Mouse (Mus musculus): ENCODE data around the gene Lrp8. TPM values are rescaled to one million over a fixed set of nuclear protein-coding genes. Genes with fewer than 3 reads are reported as not detected.

Gene Lrp8
- total and polyA plus RNA-seq, 3 experiments, result 0.68 to 1.1 (median 1.0) TPM

DNA sequence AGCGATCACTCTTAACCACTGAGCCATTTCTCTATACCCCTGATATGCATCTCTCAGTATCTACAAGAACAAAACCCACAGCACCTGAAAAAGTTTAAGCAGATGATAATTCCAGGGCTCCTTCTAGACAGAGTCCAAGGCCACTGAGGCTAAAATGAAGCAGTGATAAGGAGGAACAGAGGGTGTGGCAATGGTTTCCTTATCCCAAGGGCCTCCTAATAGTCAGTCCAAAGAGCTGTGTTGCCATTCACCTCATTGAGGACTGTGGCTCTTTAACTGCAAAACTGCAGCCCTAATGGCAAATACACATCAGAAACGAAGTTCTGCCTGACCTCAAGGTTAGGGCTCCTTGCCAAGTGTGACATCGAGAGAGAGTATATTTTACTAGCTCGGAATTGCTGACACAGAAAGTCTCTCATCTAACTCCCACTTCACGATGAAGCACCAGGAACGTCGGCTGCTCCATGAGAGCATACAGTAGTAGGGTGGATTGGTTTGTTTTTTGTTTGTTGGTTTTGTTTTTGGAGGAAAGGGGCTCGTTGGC is 119.2 kb downstream of the Lrp8 start:
- Histone ChIP-seq H3K36me3 (ENCODE audit: control insufficient read depth, insufficient read depth, low read length) (peaks cover 14% of the 10 kb centered on the region), H3K27me3 (ENCODE audit: control insufficient read depth, insufficient read depth, low read length) (no peaks in the 10 kb centered on the region), H3K4me3 (peak overlapping the region; percentile 19; the same call in 1 of the 2 replicates), H3K79me2 (replicated peaks; ENCODE audit: control insufficient read depth, insufficient read depth, low read length) (peaks cover 2% of the 10 kb centered on the region; the same call in 1 of the 2 replicates), H3K9ac (ENCODE audit: low read depth, low read length) (peak overlapping the region; percentile 24), H3K4me1 (ENCODE audit: control insufficient read depth, insufficient read depth, low read length) (peaks cover 17% of the 10 kb centered on the region), H3K27ac (peak overlapping the region; percentile 96)
- TF ChIP-seq EP300 (IDR thresholded peaks at IDR 0.05; ENCODE audit: insufficient read depth, low read depth, low read length) (no peak), CTCF (IDR thresholded peaks at IDR 0.05) (no peak), POLR2A (IDR thresholded peaks at IDR 0.05; ENCODE audit: insufficient read depth, low read depth, low read length) (no peak)
- peak; percentile 32 to 34 for DNase-seq
- intact Hi-C loops (cut with DNase I), result no loop called here
- WGBS, result 36% methylated on average over 8 of the region's 8 CpGs

DNA sequence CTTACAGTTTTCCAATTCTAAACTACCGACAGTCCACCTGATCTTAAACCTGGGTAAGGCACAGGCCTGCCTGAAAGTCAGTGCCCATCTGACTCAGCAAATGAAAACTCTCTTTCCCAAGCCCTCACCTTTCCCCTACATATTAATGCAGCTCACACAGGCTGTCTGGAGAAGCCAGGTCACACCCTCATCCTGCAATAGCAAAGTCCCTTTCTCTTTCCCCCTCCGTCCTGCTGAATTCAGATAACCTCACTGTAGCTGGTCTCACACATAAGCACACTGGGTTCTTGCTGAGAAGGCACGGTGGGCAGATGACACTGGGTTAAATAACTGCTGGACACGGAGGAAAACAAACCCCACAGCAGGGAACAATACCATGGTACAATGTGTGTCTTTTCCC is 119.9 kb downstream of the Lrp8 start:
- peak overlapping the region; percentile 86 for H3K9ac ChIP-seq (ENCODE audit: low read depth, low read length)
- H3K4me3 ChIP-seq, result peak overlapping the region; percentile 73
- WGBS, result 20% methylated on average over 4 of the region's 4 CpGs
- H3K27ac ChIP-seq, result peak overlapping the region; percentile 96
- peaks cover 2% of the 10 kb centered on the region; the same call in 1 of the 2 replicates for H3K79me2 ChIP-seq (replicated peaks; ENCODE audit: control insufficient read depth, insufficient read depth, low read length)
- intact Hi-C loops (cut with DNase I), result loop anchor here (2.0 kb wide), 1 partner anchor 33 kb away; the partner anchor contains the start of gene 0610037L13Rik
- no peaks in the 10 kb centered on the region for H3K27me3 ChIP-seq (ENCODE audit: control insufficient read depth, insufficient read depth, low read length)
- peaks cover 17% of the 10 kb centered on the region for H3K4me1 ChIP-seq (ENCODE audit: control insufficient read depth, insufficient read depth, low read length)
- TF ChIP-seq POLR2A (IDR thresholded peaks at IDR 0.05; ENCODE audit: insufficient read depth, low read depth, low read length), result peak; percentile 65; the same call in 1 of the 2 replicates
- peak; percentile 41; the same call in 1 of the 2 replicates for TF ChIP-seq EP300 (IDR thresholded peaks at IDR 0.05; ENCODE audit: insufficient read depth, low read depth, low read length)
- no peak for TF ChIP-seq CTCF (IDR thresholded peaks at IDR 0.05)
- H3K36me3 ChIP-seq (ENCODE audit: control insufficient read depth, insufficient read depth, low read length), result peaks cover 14% of the 10 kb centered on the region
- peak; percentile 37 to 59 for DNase-seq

DNA sequence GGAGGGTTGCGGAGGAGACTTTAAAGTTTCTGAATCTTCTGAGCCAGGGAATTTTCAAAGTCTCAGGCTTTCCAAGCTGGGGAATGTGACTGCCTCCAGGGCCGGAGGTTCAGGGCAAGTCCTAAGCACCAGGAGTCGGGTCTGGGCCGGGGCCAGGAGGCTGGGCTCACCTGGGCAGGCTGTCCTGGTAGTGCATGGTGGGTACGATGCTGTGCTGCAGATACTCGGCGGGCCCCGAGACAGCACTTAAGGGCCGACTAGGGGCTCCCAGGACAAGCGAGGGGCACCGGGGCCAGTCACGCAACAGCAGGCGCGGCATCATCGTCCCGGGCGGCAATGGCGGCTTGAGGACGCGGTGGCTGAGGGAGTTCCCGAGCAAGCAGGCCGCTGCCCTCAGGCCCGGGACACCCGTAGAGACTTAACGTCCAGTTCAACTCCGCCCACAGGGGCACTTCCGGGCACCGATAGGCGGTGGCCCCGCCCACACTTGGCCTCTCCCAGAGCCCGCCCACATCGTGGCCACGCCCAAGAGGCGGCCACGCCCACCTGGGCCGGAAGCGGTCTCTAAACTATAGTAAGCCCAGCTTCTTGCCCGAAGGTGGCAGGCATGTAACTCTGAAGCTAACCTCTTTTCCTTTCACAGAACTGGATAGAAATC is 121.2 kb downstream of the Lrp8 start, which contains the start of gene Cpt2:
TSS of gene Cpt2 (minus strand) at position 466 of the 658 bp plus-strand sequence.
- DNase-seq, result peak; percentile 96 to 97
- Histone ChIP-seq H3K4me1 (ENCODE audit: control insufficient read depth, insufficient read depth, low read length) (peaks cover 17% of the 10 kb centered on the region), H3K36me3 (ENCODE audit: control insufficient read depth, insufficient read depth, low read length) (peaks cover 14% of the 10 kb centered on the region), H3K27me3 (ENCODE audit: control insufficient read depth, insufficient read depth, low read length) (no peaks in the 10 kb centered on the region), H3K79me2 (replicated peaks; ENCODE audit: control insufficient read depth, insufficient read depth, low read length) (peaks cover 2% of the 10 kb centered on the region; the same call in 1 of the 2 replicates), H3K9ac (ENCODE audit: low read depth, low read length) (peak within 1 kb of the TSS; percentile 86), H3K27ac (peak within 1 kb of the TSS; percentile 96), H3K4me3 (peak within 1 kb of the TSS; percentile 73)
- intact Hi-C loops (cut with DNase I), result loop anchor here (2.0 kb wide), 1 partner anchor 34 kb away; the partner anchor contains the start of gene 0610037L13Rik
- TF ChIP-seq EP300 (IDR thresholded peaks at IDR 0.05; ENCODE audit: insufficient read depth, low read depth, low read length) (peak; percentile 54; the same call in 1 of the 2 replicates), POLR2A (IDR thresholded peaks at IDR 0.05; ENCODE audit: insufficient read depth, low read depth, low read length) (peak; percentile 96), CTCF (IDR thresholded peaks at IDR 0.05) (peak; percentile 60)
- under 1% methylated on average over 38 of the region's 38 CpGs for WGBS

DNA sequence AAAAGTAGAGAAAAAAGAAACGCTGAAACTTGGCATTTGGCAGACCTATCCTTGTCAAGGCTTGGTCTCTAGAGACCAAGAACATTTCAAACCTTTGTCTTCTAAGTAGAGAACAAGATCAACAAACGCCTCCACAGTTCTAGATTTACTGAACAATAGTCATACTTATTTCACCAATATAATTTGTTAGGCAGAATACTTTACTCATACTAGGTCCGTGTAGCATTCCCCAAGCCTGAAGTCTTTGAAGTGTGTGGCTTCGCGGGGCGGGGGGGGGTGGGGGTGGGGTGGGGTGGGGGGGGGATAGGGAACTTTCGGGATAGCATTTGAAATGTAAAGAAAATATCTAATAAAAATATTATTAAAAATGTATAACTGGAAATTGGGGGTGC is 121.7 kb downstream of the Lrp8 start:
- Histone ChIP-seq H3K79me2 (replicated peaks; ENCODE audit: control insufficient read depth, insufficient read depth, low read length) (peaks cover 2% of the 10 kb centered on the region; the same call in 1 of the 2 replicates), H3K9ac (ENCODE audit: low read depth, low read length) (no peak overlapping the region), H3K27me3 (ENCODE audit: control insufficient read depth, insufficient read depth, low read length) (no peaks in the 10 kb centered on the region), H3K4me1 (ENCODE audit: control insufficient read depth, insufficient read depth, low read length) (peaks cover 17% of the 10 kb centered on the region), H3K36me3 (ENCODE audit: control insufficient read depth, insufficient read depth, low read length) (peaks cover 14% of the 10 kb centered on the region), H3K27ac (peak overlapping the region; percentile 96), H3K4me3 (peak overlapping the region; percentile 73)
- intact Hi-C loops (cut with DNase I), result loop anchor here (2.0 kb wide), 1 partner anchor 35 kb away; the partner anchor contains the start of gene 0610037L13Rik
- DNase-seq, result no peak
- no peak for TF ChIP-seq CTCF (IDR thresholded peaks at IDR 0.05)
- no peak for TF ChIP-seq POLR2A (IDR thresholded peaks at IDR 0.05; ENCODE audit: insufficient read depth, low read depth, low read length)
- TF ChIP-seq EP300 (IDR thresholded peaks at IDR 0.05; ENCODE audit: insufficient read depth, low read depth, low read length), result no peak
- 32% methylated on average over 7 of the region's 7 CpGs for WGBS

Other genes with a start within 250 kb of the Lrp8 start
- gene Dmrtb1, start 118.0 kb upstream of the Lrp8 start, total RNA-seq (2021), result not detected
- 0.31 and 0.38 TPM in 2 replicates for gene Dmrtb1, start 118.0 kb upstream of the Lrp8 start, polyA plus RNA-seq (2012; rRNA removed)
- 10 to 100 TPM; 40.2 to 43.2 TPM for gene Magoh, start 77.5 kb downstream of the Lrp8 start, total RNA-seq (2021)
- gene Magoh, start 77.5 kb downstream of the Lrp8 start, polyA plus RNA-seq (2012; rRNA removed), result 38.8 and 45.1 TPM in 2 replicates
- 10 to 100 TPM; 49.4 to 52.6 TPM for gene 0610037L13Rik, start 87.6 kb downstream of the Lrp8 start, total RNA-seq (2021)
- 41.9 and 62.9 TPM in 2 replicates for gene 0610037L13Rik, start 87.6 kb downstream of the Lrp8 start, polyA plus RNA-seq (2012; rRNA removed)
- 100 to 1,000 TPM; 275 to 281 TPM for gene Cpt2, start 121.3 kb downstream of the Lrp8 start, total RNA-seq (2021)
- 278 and 312 TPM in 2 replicates for gene Cpt2, start 121.3 kb downstream of the Lrp8 start, polyA plus RNA-seq (2012; rRNA removed)
- under 1 TPM; 0.21 to 0.32 TPM for gene Slc1a7, start 166.1 kb downstream of the Lrp8 start, total RNA-seq (2021)
- 1.2 and 1.9 TPM in 2 replicates for gene Slc1a7, start 166.1 kb downstream of the Lrp8 start, polyA plus RNA-seq (2012; rRNA removed)